Comparison of ENCODE assay signal across 22 mouse cellular contexts in the genomic region with DNA sequence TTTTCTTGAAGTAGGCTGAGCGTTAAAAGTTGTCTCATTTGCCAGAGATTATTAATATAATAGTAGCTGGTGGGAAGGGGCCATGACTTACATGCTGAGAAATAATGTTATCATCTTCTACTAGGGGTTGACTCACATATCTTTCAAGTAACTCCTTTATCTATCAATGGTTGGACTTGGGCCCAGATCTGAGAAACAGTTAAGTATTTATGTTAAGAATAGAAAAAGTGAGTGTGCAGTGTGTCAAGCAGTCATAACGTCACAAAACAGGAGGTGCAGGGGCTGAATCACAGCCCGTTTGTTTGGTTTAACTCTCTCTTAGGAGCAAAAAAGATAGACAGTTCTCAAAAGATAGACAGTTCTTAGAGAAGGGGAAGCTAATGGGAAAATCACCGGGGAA.
"Had no signal": no experiment of that assay in that cellular context is flagged by ENCODE, and none has a peak within 500 bp of the region (broad histone marks: within the 10 kb centered on the region; RNA-seq: fewer than 3 reads in every experiment).

No protein-coding gene starts in this region.

- H3K4me2 ChIP-seq: liver, embryonic 13.5 days; liver, embryonic 15.5 days; lung, embryonic 15.5 days; midbrain, embryonic 11.5 days; midbrain, embryonic 13.5 days; midbrain, embryonic 15.5 days; neural tube, embryonic 13.5 days; neural tube, embryonic 15.5 days; stomach, embryonic 15.5 days had no signal

- ATAC-seq: liver, postnatal 0 days; midbrain, embryonic 13.5 days; midbrain, embryonic 15.5 days had no signal

- H3K4me3 ChIP-seq: liver, embryonic 13.5 days; liver, embryonic 15.5 days; lung, embryonic 15.5 days; megakaryocyte, embryonic 14.5 days; midbrain, embryonic 13.5 days; midbrain, embryonic 15.5 days; neural tube, embryonic 13.5 days; neural tube, embryonic 15.5 days; stomach, embryonic 15.5 days had no signal

- DNase-seq: liver, embryonic 13.5 days; liver, postnatal 0 days; lung, postnatal 10 days; lung, postnatal 36 days; retina, postnatal 1 day; right cerebral cortex, adult 18-20 months; right cerebral cortex, postnatal 25 days; right cerebral cortex, postnatal 4 days; thymus, adult 18-20 months; thymus, postnatal 14 days; thymus, postnatal 36 days had no signal

- H3K9me3 ChIP-seq: liver, embryonic 13.5 days; liver, embryonic 15.5 days; lung, embryonic 15.5 days; megakaryocyte, embryonic 14.5 days; midbrain, embryonic 13.5 days; midbrain, embryonic 15.5 days; neural tube, embryonic 13.5 days; neural tube, embryonic 15.5 days; stomach, embryonic 15.5 days had no signal

- H3K27me3 ChIP-seq: liver, embryonic 13.5 days; liver, embryonic 15.5 days; lung, embryonic 15.5 days; megakaryocyte, embryonic 14.5 days; midbrain, embryonic 13.5 days; midbrain, embryonic 15.5 days; neural tube, embryonic 13.5 days; neural tube, embryonic 15.5 days; stomach, embryonic 15.5 days had no signal

- H3K36me3 ChIP-seq: liver, embryonic 13.5 days; liver, embryonic 15.5 days; lung, embryonic 15.5 days; midbrain, embryonic 13.5 days; midbrain, embryonic 15.5 days; neural tube, embryonic 13.5 days; neural tube, embryonic 15.5 days; stomach, embryonic 15.5 days had no signal

- H3K27ac ChIP-seq: liver, embryonic 13.5 days; liver, embryonic 15.5 days; lung, embryonic 15.5 days; macrophage; midbrain, embryonic 13.5 days; midbrain, embryonic 15.5 days; neural tube, embryonic 13.5 days; neural tube, embryonic 15.5 days; stomach, embryonic 15.5 days; stomach, postnatal 0 days had no signal

- H3K9ac ChIP-seq: liver, embryonic 13.5 days; liver, embryonic 15.5 days; liver, postnatal 0 days; lung, embryonic 15.5 days; midbrain, embryonic 13.5 days; midbrain, embryonic 15.5 days; neural tube, embryonic 13.5 days; neural tube, embryonic 15.5 days; stomach, embryonic 15.5 days had no signal

- H3K4me1 ChIP-seq: liver, embryonic 13.5 days; liver, embryonic 15.5 days; megakaryocyte, embryonic 14.5 days; midbrain, embryonic 13.5 days; midbrain, embryonic 15.5 days; neural tube, embryonic 13.5 days; neural tube, embryonic 15.5 days; stomach, embryonic 15.5 days had no signal
